In genomic region chr19:24705395-24705794, GRCm38 (mm10) we compare ENCODE assay signal across 9 mouse cellular contexts. TPM values are rescaled to one million over a fixed set of nuclear protein-coding genes. Genes with fewer than 3 reads are reported as not detected.
DNase-seq lines count a peak whose midpoint lies in the region; ATAC-seq and TF ChIP-seq lines count a peak whose summit lies in the region.
"Had no signal": no experiment of that assay in that cellular context is flagged by ENCODE, and none has a peak within 500 bp of the region (broad histone marks: within the 10 kb centered on the region; RNA-seq: fewer than 3 reads in every experiment).

No protein-coding gene starts in this region.

- no peak overlapping the region for H3K4me2 ChIP-seq in neural tube, embryonic 11.5 days (ENCODE audit: low read depth)
- no peak overlapping the region for H3K4me2 ChIP-seq in heart, embryonic 12.5 days

- no peak overlapping the region for H3K9ac ChIP-seq in heart, adult 2 months (ENCODE audit: low read depth, low read length)
- no peak overlapping the region for H3K9ac ChIP-seq in neural tube, embryonic 11.5 days (ENCODE audit: low read length)
- no peak overlapping the region for H3K9ac ChIP-seq in heart, embryonic 12.5 days

- intact Hi-C loops in heart, adult 2 months (cut with DNase I) = loop anchor here (2.0 to 5.0 kb wide), 3 partner anchors 68 to 165 kb away; no protein-coding TSS in a partner anchor

- DNase-seq in heart, adult 2 months = no peak
- no peak for DNase-seq in heart, adult 8-10 months (ENCODE audit: low spot score)
- peak; percentile 53 for DNase-seq in lung, postnatal 10 days
- no peak for DNase-seq in lung, postnatal 25 days (ENCODE audit: low spot score)
- peak; percentile 42 for DNase-seq in adipocyte (ENCODE audit: low spot score)
- DNase-seq in neural tube, embryonic 11.5 days (ENCODE audit: low spot score) = peak; percentile 38
- no peak for DNase-seq in urinary bladder, postnatal 36 days (ENCODE audit: low spot score in 2 of 2)

- no peak overlapping the region for H3K4me3 ChIP-seq in heart, adult 2 months
- no peak overlapping the region for H3K4me3 ChIP-seq in neural tube, embryonic 11.5 days (ENCODE audit: low read depth, low read length)
- H3K4me3 ChIP-seq in heart, embryonic 12.5 days = no peak overlapping the region

- ATAC-seq in neural tube, embryonic 11.5 days (ENCODE audit: insufficient read depth, low FRiP score, low TSS enrichment) = no peak
- ATAC-seq in heart, embryonic 12.5 days (ENCODE audit: insufficient number of reproducible peaks, low FRiP score) = no peak

- WGBS in heart, adult 2 months = 92% methylated on average over 1 of the region's 1 CpGs
- 79% methylated on average over 1 of the region's 1 CpGs for WGBS in neural tube, embryonic 11.5 days
- 59% methylated on average over 1 of the region's 1 CpGs for WGBS in heart, embryonic 12.5 days

- no peak overlapping the region for H3K27ac ChIP-seq in heart, adult 2 months
- H3K27ac ChIP-seq in neural tube, embryonic 11.5 days (ENCODE audit: low read depth, low read length) = no peak overlapping the region
- H3K27ac ChIP-seq in heart, embryonic 12.5 days (ENCODE audit: poor library complexity, severe bottlenecking) = no peak overlapping the region

- no peak for TF ChIP-seq POLR2A in heart, adult 2 months (IDR thresholded peaks at IDR 0.05; ENCODE audit: insufficient read depth, low read depth, low read length)

- H3K79me2 ChIP-seq in heart, adult 2 months (replicated peaks; ENCODE audit: control insufficient read depth, insufficient read depth, low read length) = no peaks in the 10 kb centered on the region

- TF ChIP-seq EP300 in heart, adult 2 months (IDR thresholded peaks at IDR 0.05; ENCODE audit: insufficient read depth, low read depth, low read length) = no peak

- H3K4me1 ChIP-seq in heart, adult 2 months (ENCODE audit: control insufficient read depth, insufficient read depth, low read length) = peaks cover 8% of the 10 kb centered on the region
- no peaks in the 10 kb centered on the region for H3K4me1 ChIP-seq in neural tube, embryonic 11.5 days (ENCODE audit: control insufficient read depth, insufficient read depth, low read length)
- H3K4me1 ChIP-seq in heart, embryonic 12.5 days (replicated peaks) = peaks cover 31% of the 10 kb centered on the region

- peaks cover 19% of the 10 kb centered on the region for H3K36me3 ChIP-seq in heart, adult 2 months (ENCODE audit: control insufficient read depth, insufficient read depth, low read length)
- no peaks in the 10 kb centered on the region for H3K36me3 ChIP-seq in neural tube, embryonic 11.5 days (ENCODE audit: control insufficient read depth, insufficient read depth, low read length)
- no peaks in the 10 kb centered on the region for H3K36me3 ChIP-seq in heart, embryonic 12.5 days

- TF ChIP-seq CTCF in heart, adult 2 months (IDR thresholded peaks at IDR 0.05) = peak; percentile 77

- no peaks in the 10 kb centered on the region for H3K9me3 ChIP-seq in neural tube, embryonic 11.5 days (ENCODE audit: control insufficient read depth, low read length)
- H3K9me3 ChIP-seq in heart, embryonic 12.5 days (replicated peaks) = no peaks in the 10 kb centered on the region

- H3K27me3 ChIP-seq in heart, adult 2 months (ENCODE audit: control insufficient read depth, insufficient read depth, low read length) = no peaks in the 10 kb centered on the region
- H3K27me3 ChIP-seq in neural tube, embryonic 11.5 days (ENCODE audit: control insufficient read depth, insufficient read depth, low read length) = no peaks in the 10 kb centered on the region
- no peaks in the 10 kb centered on the region for H3K27me3 ChIP-seq in heart, embryonic 12.5 days (replicated peaks)

RNA-seq across cellular contexts. Expression of gene Tmem252, which starts 31.6 kb away (rescaled TPM):
- total RNA-seq in heart, adult 2 months (2021) = under 1 TPM; 0.08 to 0.11 TPM
- polyA plus RNA-seq in heart, adult 2 months (2012; rRNA removed) = 0.10 and 0.15 TPM in 2 replicates
- under 1 TPM in 3 of 4 experiments, not detected in 1; 0.09 to 0.11 (median 0.09) TPM for total RNA-seq in heart, adult 8-10 months (2022)
- polyA plus RNA-seq in neural tube, embryonic 11.5 days (2014; fragmentation: Nextera tagmentation; extraction: Ambion mirVana) = 1.5 TPM in 2 replicates
- 3.8 and 4.5 TPM in 2 replicates for polyA plus RNA-seq in heart, embryonic 12.5 days (2016; fragmentation: Nextera tagmentation; extraction: Ambion mirVana)
- polyA plus RNA-seq: liver, adult 2 months had no signal

Comparison
In these comparisons a context has a peak if more than half of its experiments do, and no peak if none do; other contexts are left out.
1. DNase-seq: peak in lung, postnatal 10 days (single experiment), adipocyte (single experiment) and neural tube, embryonic 11.5 days (single experiment); none in heart, adult 2 months (0 of 2), heart, adult 8-10 months (single experiment), lung, postnatal 25 days (single experiment) and urinary bladder, postnatal 36 days (0 of 2).